In the genomic region with DNA sequence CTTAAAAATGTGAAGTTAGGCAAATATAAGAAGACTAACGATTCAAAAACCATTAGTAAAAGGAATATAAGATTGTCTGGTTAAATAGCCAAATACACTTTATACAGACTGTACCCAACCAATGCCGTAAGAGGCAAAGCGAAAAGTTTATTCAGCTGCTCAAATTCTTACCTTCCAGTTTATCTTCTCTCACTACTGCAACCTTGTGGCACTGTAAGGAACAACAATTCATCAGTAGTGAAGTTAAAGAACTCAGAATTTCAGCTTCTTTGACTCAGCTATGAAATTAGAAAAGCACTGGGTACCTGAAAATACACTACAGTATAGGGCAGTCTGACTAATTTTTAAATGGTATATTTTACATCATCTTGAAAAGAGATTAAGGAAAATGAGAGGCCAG, we compare ENCODE assay signal across 10 mouse cellular contexts. TPM values are rescaled to one million over a fixed set of nuclear protein-coding genes. Genes with fewer than 3 reads are reported as not detected.
A peak's percentile ranks its signal among the peaks of the same experiment; 100 is the strongest.
DNase-seq lines count a peak whose midpoint lies in the region; ATAC-seq and TF ChIP-seq lines count a peak whose summit lies in the region.
"Had no signal": no experiment of that assay in that cellular context is flagged by ENCODE, and none has a peak within 500 bp of the region (broad histone marks: within the 10 kb centered on the region; RNA-seq: fewer than 3 reads in every experiment).

No protein-coding gene starts in this region.

- no peak overlapping the region for H3K27ac ChIP-seq in cerebellum, adult 2 months (ENCODE audit: insufficient read depth, low read length)
- no peak overlapping the region for H3K27ac ChIP-seq in layer of hippocampus, adult 2 months
- H3K27ac ChIP-seq: embryonic facial prominence, embryonic 13.5 days; neural tube, embryonic 13.5 days had no signal

- 64% methylated on average over 3 of the region's 3 CpGs for WGBS in cerebellum, adult 2 months

- peak; percentile 44; the same call in 1 of the 2 replicates for TF ChIP-seq CTCF in cerebellum, adult 2 months (IDR thresholded peaks at IDR 0.05; ENCODE audit: borderline replicate concordance, insufficient read depth, low read depth, low read length)
- peak; percentile 84 for TF ChIP-seq CTCF in layer of hippocampus, adult 2 months (conservative IDR thresholded peaks at IDR 0.05)
- TF ChIP-seq CTCF in E14TG2a.4 (conservative IDR thresholded peaks at IDR 0.05; ENCODE audit: low read length): peak; percentile 54

- peaks cover 89% of the 10 kb centered on the region for H3K36me3 ChIP-seq in E14TG2a.4 (ENCODE audit: insufficient read depth, low read length)

- H3K9me3 ChIP-seq in E14TG2a.4 (ENCODE audit: low read length): no peaks in the 10 kb centered on the region
- H3K9me3 ChIP-seq: embryonic facial prominence, embryonic 13.5 days; neural tube, embryonic 13.5 days had no signal

- peak in 1 of 2 experiments; percentile 20 for DNase-seq in cerebellum, adult 2 months
- peak in 1 of 2 experiments; percentile 29 for DNase-seq in layer of hippocampus, adult 2 months (ENCODE audit: low spot score in 2 of 2)
- DNase-seq in layer of hippocampus, postnatal 36 days: no peak
- no peak for DNase-seq in frontal cortex, postnatal 10 days (ENCODE audit: low spot score in 2 of 2)
- no peak for DNase-seq in yolk sac, embryonic 10.5 days (ENCODE audit: low spot score)

- H3K27me3 ChIP-seq in cerebellum, adult 2 months (ENCODE audit: control insufficient read depth, insufficient read depth, low read length): no peaks in the 10 kb centered on the region
- no peaks in the 10 kb centered on the region for H3K27me3 ChIP-seq in E14TG2a.4 (ENCODE audit: insufficient read depth, low read length)
- H3K27me3 ChIP-seq: embryonic facial prominence, embryonic 13.5 days; neural tube, embryonic 13.5 days had no signal

- ATAC-seq in cerebellum, adult (ENCODE audit: insufficient number of reproducible peaks, low FRiP score, low TSS enrichment): no peak
- 0 out of 2 replicates have a peak, but pooled peaks have one; percentile 33 for ATAC-seq in erythroblast, adult 5-6 weeks (replicated peaks; ENCODE audit: low FRiP score, poor library complexity, severe bottlenecking)

- no peak overlapping the region for H3K4me3 ChIP-seq in cerebellum, adult 2 months (replicated peaks; ENCODE audit: insufficient read depth, low read depth, low read length)
- H3K4me3 ChIP-seq in layer of hippocampus, adult 2 months: no peak overlapping the region
- H3K4me3 ChIP-seq in E14TG2a.4 (replicated peaks; ENCODE audit: low read length): no peak overlapping the region
- H3K4me3 ChIP-seq: embryonic facial prominence, embryonic 13.5 days; neural tube, embryonic 13.5 days had no signal

- no peak for TF ChIP-seq POLR2A in cerebellum, adult 2 months (IDR thresholded peaks at IDR 0.05; ENCODE audit: borderline replicate concordance, insufficient read depth, low read length)

- no peaks in the 10 kb centered on the region for H3K4me1 ChIP-seq in cerebellum, adult 2 months (ENCODE audit: control insufficient read depth, insufficient read depth, low read length)
- H3K4me1 ChIP-seq in E14TG2a.4 (replicated peaks; ENCODE audit: low read depth, low read length): peaks cover 8% of the 10 kb centered on the region; the same call in 1 of the 2 replicates
- H3K4me1 ChIP-seq: embryonic facial prominence, embryonic 13.5 days; neural tube, embryonic 13.5 days had no signal

RNA-seq across cellular contexts. Expression of a gene that starts 13.0 kb away (rescaled TPM):
- polyA plus RNA-seq in cerebellum, adult 2 months (2012; rRNA removed): 25.8 and 27.3 TPM in 2 replicates
- total RNA-seq in layer of hippocampus, adult 2 months (2021): 10 to 100 TPM; 37.0 to 37.4 TPM
- total RNA-seq in layer of hippocampus, postnatal 36 days (2021): 10 to 100 TPM; 32.1 to 33.5 TPM
- 13.0 and 18.1 TPM in 2 replicates for total RNA-seq in erythroblast, adult 5-6 weeks (2015; ENCODE audit: low replicate concordance)
- total RNA-seq in erythroblast, adult 5-6 weeks (2017; ENCODE audit: low replicate concordance): 50.3 and 62.6 TPM in 2 replicates

RNA-seq across cellular contexts. Expression of a gene that starts 50.7 kb away (rescaled TPM):
- polyA plus RNA-seq in cerebellum, adult 2 months (2012; rRNA removed): 6.9 and 7.5 TPM in 2 replicates
- total RNA-seq in layer of hippocampus, adult 2 months (2021): 1 to 10 TPM; 3.9 to 5.4 TPM
- total RNA-seq in layer of hippocampus, postnatal 36 days (2021): 1 to 10 TPM; 5.7 to 7.1 TPM
- total RNA-seq in erythroblast, adult 5-6 weeks (2015; ENCODE audit: low replicate concordance): 2.9 TPM in 1 of 2 replicates, not detected in the other
- 0.26 and 0.98 TPM in 2 replicates for total RNA-seq in erythroblast, adult 5-6 weeks (2017; ENCODE audit: low replicate concordance)
